Mouse (Mus musculus): ENCODE results near the gene Olfr270. TPM values are rescaled to one million over a fixed set of nuclear protein-coding genes. Genes with fewer than 3 reads are reported as not detected.

Gene Olfr270
- not detected in 2 replicates for polyA plus RNA-seq (2015; fragmentation: Nextera tagmentation; extraction: Ambion mirVana)

DNA sequence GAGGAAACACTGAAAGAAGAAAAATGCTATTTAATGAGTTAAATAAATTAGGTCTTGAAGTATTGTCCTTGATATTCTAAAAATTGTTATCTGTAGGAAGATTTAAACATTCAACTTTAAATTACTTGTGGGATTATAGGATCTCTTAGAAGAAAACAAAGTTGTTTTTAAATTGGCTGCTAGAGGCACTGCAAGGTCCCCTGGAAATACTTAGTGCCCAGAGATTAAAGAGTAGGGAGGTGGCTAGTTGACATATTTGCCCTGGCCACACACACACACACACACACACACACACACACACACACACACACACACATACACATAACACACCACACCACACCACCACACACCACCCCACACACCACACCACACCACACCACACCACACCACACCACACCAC, at the start of gene Olfr270:
TSS of gene Olfr270 (plus strand) at position 301 of the 400 bp plus-strand sequence.
- Histone ChIP-seq H3K9ac (no peak within 1 kb of the TSS), H3K36me3 (no peaks in the 10 kb centered on the region), H3K9me3 (no peaks in the 10 kb centered on the region), H3K27me3 (peaks cover 9% of the 10 kb centered on the region), H3K4me3 (no peak within 1 kb of the TSS), H3K27ac (no peak within 1 kb of the TSS), H3K4me1 (no peaks in the 10 kb centered on the region), H3K4me2 (replicated peaks) (no peak within 1 kb of the TSS)
- no peak for ATAC-seq (ENCODE audit: low FRiP score, low read depth)

DNA sequence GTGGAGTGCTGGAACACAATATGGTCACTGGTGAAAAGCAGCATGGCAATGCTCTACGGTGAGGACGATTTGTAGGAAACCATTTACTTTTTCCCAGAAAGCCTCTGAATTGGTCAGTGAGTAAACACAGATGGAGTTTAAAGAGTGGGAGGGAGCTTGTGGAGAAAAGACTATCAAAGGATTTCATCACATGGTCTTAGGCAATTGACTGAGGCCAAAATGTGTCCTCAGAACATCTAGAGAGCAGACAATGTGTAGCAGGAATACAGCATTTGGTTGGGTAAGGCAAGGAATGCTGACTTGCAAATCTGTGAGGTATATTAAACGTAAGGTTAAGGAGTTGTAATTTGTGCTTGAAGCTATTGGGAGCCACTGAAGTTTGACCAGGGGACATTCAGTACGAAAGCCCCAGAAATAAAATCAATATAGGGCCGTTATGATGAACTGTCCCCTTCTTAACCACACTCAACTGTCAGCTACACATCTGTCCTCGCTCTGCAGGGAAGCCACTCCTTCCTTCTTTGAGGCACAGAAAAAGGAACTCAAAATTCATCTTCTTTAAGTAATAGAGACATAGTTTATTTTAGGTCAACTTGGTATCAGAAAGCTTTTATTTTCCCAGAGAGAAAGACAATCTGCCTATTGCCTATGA, 47.6 kb upstream of the Olfr270 start:
- ATAC-seq (ENCODE audit: low FRiP score, low read depth), result no peak
- Histone ChIP-seq H3K9ac (no peak overlapping the region), H3K4me2 (replicated peaks) (no peak overlapping the region), H3K4me3 (no peak overlapping the region), H3K27ac (no peak overlapping the region), H3K4me1 (no peaks in the 10 kb centered on the region), H3K36me3 (no peaks in the 10 kb centered on the region), H3K27me3 (no peaks in the 10 kb centered on the region), H3K9me3 (no peaks in the 10 kb centered on the region)
- WGBS, result 78% methylated on average over 6 of the region's 6 CpGs

DNA sequence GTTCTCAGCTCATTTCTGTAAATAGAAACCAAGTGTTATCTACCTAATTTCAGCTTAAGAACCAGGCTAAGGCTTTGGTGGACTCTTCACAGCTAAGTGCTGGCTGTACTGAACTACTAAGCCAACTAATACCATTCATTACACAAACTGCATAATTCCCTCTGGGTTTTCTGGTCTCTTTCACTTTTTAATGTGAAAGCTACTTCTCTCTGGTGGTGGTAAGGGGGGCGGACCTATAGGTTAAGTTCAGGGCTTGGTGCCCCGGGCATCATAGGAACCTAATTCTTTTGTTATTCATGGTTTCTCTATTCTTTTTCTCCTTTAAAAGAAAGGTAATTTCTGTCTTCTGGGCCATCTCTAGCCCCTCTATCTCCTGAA, 47.0 kb upstream of the Olfr270 start:
- Histone ChIP-seq H3K4me1 (no peaks in the 10 kb centered on the region), H3K36me3 (no peaks in the 10 kb centered on the region), H3K27ac (no peak overlapping the region), H3K4me2 (replicated peaks) (no peak overlapping the region), H3K9me3 (no peaks in the 10 kb centered on the region), H3K9ac (no peak overlapping the region), H3K4me3 (no peak overlapping the region), H3K27me3 (no peaks in the 10 kb centered on the region)
- WGBS, result 78% methylated on average over 2 of the region's 2 CpGs
- ATAC-seq (ENCODE audit: low FRiP score, low read depth), result no peak

DNA sequence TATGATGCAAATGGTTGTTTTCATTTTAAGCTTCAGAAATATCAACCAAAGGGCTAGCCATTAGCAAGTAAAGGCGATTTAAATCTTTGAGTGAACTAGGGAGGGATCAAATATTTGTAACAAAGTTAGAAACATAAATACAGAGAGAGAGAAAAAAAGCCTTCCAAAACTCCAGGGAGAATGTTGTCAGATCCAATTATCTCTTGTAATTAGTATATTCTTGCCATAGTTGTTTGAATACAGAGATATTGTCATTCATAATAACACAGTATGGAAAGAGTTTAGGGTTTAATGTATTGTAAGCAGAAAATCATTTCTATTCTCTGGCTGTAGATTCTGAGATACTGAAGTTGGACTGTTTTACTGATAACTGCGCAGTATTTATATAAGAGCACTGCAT, 45.3 kb upstream of the Olfr270 start, which contains the start of gene Olfr272:
TSS of gene Olfr272 (minus strand) at position 101 of the 400 bp plus-strand sequence.
- Histone ChIP-seq H3K27ac (no peak within 1 kb of the TSS), H3K4me3 (no peak within 1 kb of the TSS), H3K4me1 (no peaks in the 10 kb centered on the region), H3K27me3 (no peaks in the 10 kb centered on the region), H3K9ac (no peak within 1 kb of the TSS), H3K4me2 (replicated peaks) (no peak within 1 kb of the TSS), H3K9me3 (no peaks in the 10 kb centered on the region), H3K36me3 (no peaks in the 10 kb centered on the region)
- ATAC-seq (ENCODE audit: low FRiP score, low read depth), result no peak
- WGBS, result 87% methylated on average over 2 of the region's 2 CpGs

DNA sequence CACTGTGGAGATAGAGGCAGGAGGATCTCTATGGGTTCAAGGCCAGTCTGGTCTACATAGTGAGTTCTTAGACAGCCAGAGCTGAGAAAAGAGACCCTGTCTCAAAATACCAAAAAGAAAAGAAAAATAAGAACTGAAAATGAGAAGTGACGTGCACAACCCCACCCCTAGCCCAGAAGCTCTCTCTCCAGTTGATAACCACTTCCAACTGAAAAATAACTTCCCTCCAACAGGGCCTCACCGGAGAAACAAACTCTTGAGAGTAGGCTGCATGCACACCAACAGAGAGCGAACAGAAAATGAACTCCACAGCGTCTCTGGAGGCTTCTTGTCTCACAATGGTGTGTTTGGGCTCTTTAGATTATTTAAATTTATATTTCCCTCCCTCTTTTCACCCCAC, 33.9 kb upstream of the Olfr270 start:
- no peak for ATAC-seq (ENCODE audit: low FRiP score, low read depth)
- no peaks in the 10 kb centered on the region for H3K27me3 ChIP-seq
- WGBS, result 90% methylated on average over 4 of the region's 4 CpGs
- H3K9ac ChIP-seq, result no peak overlapping the region
- H3K36me3 ChIP-seq, result no peaks in the 10 kb centered on the region
- no peak overlapping the region for H3K27ac ChIP-seq
- no peaks in the 10 kb centered on the region for H3K4me1 ChIP-seq
- no peak overlapping the region for H3K4me2 ChIP-seq (replicated peaks)
- no peaks in the 10 kb centered on the region for H3K9me3 ChIP-seq
- no peak overlapping the region for H3K4me3 ChIP-seq

DNA sequence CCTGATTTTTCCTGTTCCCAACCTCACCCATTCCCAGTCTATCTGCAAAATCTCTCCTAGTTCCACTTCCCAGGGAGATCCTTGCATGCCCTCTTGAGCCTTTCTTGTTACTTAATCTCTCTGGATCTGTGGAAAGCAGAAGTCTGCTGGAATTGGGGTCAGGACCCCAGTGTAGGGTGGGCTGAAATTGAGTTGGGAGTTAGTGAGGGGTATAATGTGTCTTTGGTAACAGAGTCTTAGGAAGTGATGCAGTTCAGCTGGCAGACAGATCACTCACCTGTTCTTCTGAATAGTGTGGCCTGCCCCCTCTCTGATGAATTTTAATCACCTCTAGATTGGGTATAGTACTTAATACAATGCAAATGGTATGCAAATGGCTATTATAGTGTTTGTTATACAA, 17.7 kb upstream of the Olfr270 start:
- H3K27ac ChIP-seq, result no peak overlapping the region
- no peak for ATAC-seq (ENCODE audit: low FRiP score, low read depth)
- no peak overlapping the region for H3K4me3 ChIP-seq
- no peak overlapping the region for H3K4me2 ChIP-seq (replicated peaks)
- no peaks in the 10 kb centered on the region for H3K27me3 ChIP-seq
- no peaks in the 10 kb centered on the region for H3K36me3 ChIP-seq
- no peak overlapping the region for H3K9ac ChIP-seq
- no peaks in the 10 kb centered on the region for H3K4me1 ChIP-seq
- H3K9me3 ChIP-seq, result no peaks in the 10 kb centered on the region

DNA sequence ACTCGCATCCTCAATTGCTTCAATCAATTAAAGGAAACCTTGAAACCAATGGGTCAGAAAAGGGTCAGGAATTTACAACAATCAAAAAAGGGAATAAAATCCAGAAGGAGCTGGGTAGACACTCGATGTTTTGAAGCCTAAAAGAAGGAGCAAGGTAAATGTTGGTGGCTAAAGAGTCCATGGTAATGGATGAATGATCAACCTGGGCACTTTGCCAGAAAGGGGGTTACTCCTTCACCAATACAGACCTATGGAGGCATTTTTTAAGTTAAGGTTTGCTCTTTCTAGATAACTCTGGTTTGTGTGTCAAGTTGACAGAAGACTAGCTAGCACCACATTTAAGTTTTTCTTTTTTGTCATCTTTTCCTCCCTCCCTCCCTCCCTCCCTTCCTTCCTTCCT, 15.3 kb upstream of the Olfr270 start:
- no peaks in the 10 kb centered on the region for H3K27me3 ChIP-seq
- no peaks in the 10 kb centered on the region for H3K4me1 ChIP-seq
- no peak overlapping the region for H3K4me3 ChIP-seq
- no peaks in the 10 kb centered on the region for H3K36me3 ChIP-seq
- no peak for ATAC-seq (ENCODE audit: low FRiP score, low read depth)
- no peak overlapping the region for H3K9ac ChIP-seq
- no peaks in the 10 kb centered on the region for H3K9me3 ChIP-seq
- no peak overlapping the region for H3K27ac ChIP-seq
- 70% methylated on average over 2 of the region's 2 CpGs for WGBS
- no peak overlapping the region for H3K4me2 ChIP-seq (replicated peaks)

DNA sequence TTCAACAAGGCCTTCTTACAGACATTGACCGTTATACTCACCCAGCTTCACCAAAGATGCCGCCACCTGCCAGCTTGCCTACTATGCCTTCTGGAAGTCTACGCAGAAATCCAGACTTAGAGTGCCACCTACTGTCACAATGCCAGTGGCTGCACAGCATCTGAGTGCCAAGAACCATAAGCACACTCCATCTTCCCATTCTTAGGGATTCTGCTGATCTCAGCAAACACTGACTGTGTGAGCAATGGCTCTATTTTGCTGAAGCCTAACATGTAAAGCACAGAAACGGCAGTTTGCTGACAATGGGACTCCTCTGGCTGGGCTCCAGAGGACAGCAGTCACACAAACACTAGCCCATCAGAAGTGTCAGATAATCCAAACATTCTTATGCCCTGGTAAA, 5.7 kb upstream of the Olfr270 start:
- ATAC-seq (ENCODE audit: low FRiP score, low read depth), result no peak

DNA sequence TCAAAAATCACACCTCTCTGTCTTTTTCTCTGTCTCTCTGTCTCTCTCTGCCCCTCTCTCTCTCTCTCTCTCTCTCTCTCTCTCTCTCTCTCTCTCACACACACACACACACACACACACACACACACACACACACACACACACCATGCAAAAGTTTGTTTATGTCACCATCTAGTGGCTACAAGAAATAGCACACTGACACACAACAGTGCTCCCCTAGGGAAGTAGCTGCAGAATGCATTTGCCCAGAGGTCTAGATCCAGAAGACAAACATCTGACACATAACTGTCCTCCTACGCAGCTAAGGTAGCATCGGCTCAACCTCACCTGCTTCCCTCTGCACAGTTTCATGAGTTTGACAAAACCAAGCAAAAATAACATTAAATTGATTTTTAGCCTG, 20.9 kb downstream of the Olfr270 start:
- 76% methylated on average over 2 of the region's 2 CpGs for WGBS
- no peak overlapping the region for H3K27ac ChIP-seq
- ATAC-seq (ENCODE audit: low FRiP score, low read depth), result no peak

More for the DNA sequence above, 5.7 kb upstream of the Olfr270 start:
- Histone ChIP-seq H3K9ac (no peak overlapping the region), H3K4me1 (no peaks in the 10 kb centered on the region), H3K4me2 (replicated peaks) (no peak overlapping the region), H3K27me3 (0 out of 2 replicates have a peak, but pooled peaks cover 4% of the 10 kb centered on the region), H3K36me3 (no peaks in the 10 kb centered on the region), H3K4me3 (no peak overlapping the region), H3K27ac (no peak overlapping the region), H3K9me3 (no peaks in the 10 kb centered on the region)
- WGBS, result 44% methylated on average over 4 of the region's 4 CpGs

DNA sequence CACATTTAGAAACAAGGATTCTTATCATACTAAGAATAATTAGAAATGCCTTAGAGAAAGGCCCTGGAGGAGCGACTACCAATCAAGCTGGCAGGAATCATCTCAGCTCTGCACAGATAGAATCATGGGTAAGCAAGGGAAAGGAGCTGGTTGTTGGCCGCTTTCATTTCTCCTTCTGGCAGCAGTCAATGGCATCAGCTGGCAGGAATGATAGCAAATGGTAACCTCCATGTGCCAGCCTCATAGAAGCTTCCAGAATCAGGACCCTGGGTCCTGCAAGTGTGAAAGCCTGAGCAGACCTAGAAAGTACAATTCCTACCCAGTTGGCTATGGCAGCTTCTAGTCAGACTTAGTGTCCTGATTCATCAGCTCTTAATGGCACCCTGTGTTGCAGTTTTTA, 21.9 kb downstream of the Olfr270 start:
- no peak overlapping the region for H3K4me2 ChIP-seq (replicated peaks)
- H3K9ac ChIP-seq, result no peak overlapping the region
- peaks cover 27% of the 10 kb centered on the region for H3K27me3 ChIP-seq
- no peak overlapping the region for H3K4me3 ChIP-seq
- H3K4me1 ChIP-seq, result no peaks in the 10 kb centered on the region
- no peak for ATAC-seq (ENCODE audit: low FRiP score, low read depth)
- no peaks in the 10 kb centered on the region for H3K9me3 ChIP-seq
- no peaks in the 10 kb centered on the region for H3K36me3 ChIP-seq
- no peak overlapping the region for H3K27ac ChIP-seq
- 84% methylated on average over 2 of the region's 2 CpGs for WGBS

More for the DNA sequence above, 20.9 kb downstream of the Olfr270 start:
- Histone ChIP-seq H3K9me3 (no peaks in the 10 kb centered on the region), H3K4me3 (no peak overlapping the region), H3K4me2 (replicated peaks) (no peak overlapping the region), H3K4me1 (no peaks in the 10 kb centered on the region), H3K9ac (no peak overlapping the region), H3K36me3 (no peaks in the 10 kb centered on the region), H3K27me3 (peaks cover 34% of the 10 kb centered on the region)

DNA sequence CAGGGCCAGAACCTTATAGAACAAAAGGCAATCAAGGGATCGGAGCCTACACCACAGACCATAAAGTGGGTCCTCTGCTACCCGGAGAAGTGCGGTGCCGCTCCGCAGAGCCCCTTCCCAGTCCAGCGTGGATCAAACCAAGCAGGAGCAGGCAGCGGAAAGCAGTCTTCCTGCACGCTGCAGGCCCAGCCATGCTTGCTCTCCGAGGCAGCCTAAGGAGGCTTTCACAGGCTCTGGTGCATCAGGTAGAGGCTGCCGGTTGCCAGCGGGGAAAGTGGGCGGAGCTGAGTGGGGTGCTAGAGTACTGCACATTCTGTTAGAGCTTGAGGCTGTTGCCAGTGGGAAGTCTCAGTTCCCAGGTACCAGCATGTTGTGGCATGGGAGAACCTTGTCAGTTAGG, 24.9 kb downstream of the Olfr270 start, which contains the start of gene Nipsnap3a:
TSS of gene Nipsnap3a (plus strand) at position 25 of the 400 bp plus-strand sequence.
- Histone ChIP-seq H3K27me3 (peaks cover 4% of the 10 kb centered on the region; the same call in 1 of the 2 replicates), H3K9me3 (no peaks in the 10 kb centered on the region), H3K27ac (no peak within 1 kb of the TSS), H3K4me3 (peak within 1 kb of the TSS; percentile 33), H3K36me3 (no peaks in the 10 kb centered on the region), H3K9ac (peak within 1 kb of the TSS; percentile 48; the same call in 1 of the 2 replicates), H3K4me1 (no peaks in the 10 kb centered on the region), H3K4me2 (replicated peaks) (peak within 1 kb of the TSS; percentile 59)
- 22% methylated on average over 12 of the region's 12 CpGs for WGBS
- peak; percentile 44; the same call in 1 of the 2 replicates for ATAC-seq (ENCODE audit: low FRiP score, low read depth)

DNA sequence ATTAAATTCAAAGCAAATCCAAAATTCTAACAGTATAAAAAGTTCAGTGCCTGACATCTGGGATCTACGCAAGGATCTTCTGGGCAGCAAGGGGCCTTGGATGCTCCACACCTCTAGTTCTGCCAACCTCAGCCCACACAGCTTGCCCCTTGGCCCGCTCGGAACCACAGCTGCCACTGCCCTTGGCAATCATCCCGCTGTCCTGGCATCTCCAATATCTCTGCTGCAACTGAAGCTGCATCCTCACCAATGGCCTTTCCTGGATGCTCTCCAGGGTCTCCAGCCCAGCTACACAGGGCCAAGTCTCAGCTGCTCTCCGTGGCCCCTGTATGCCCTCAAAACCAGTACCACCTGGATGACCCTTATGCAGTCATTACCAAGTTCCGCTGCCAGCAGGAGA, 35.1 kb downstream of the Olfr270 start:
- Histone ChIP-seq H3K4me2 (replicated peaks) (no peak overlapping the region), H3K27ac (no peak overlapping the region), H3K9me3 (no peaks in the 10 kb centered on the region), H3K9ac (no peak overlapping the region), H3K4me1 (no peaks in the 10 kb centered on the region), H3K4me3 (no peak overlapping the region), H3K27me3 (no peaks in the 10 kb centered on the region), H3K36me3 (no peaks in the 10 kb centered on the region)
- 89% methylated on average over 6 of the region's 6 CpGs for WGBS
- ATAC-seq (ENCODE audit: low FRiP score, low read depth), result no peak

DNA sequence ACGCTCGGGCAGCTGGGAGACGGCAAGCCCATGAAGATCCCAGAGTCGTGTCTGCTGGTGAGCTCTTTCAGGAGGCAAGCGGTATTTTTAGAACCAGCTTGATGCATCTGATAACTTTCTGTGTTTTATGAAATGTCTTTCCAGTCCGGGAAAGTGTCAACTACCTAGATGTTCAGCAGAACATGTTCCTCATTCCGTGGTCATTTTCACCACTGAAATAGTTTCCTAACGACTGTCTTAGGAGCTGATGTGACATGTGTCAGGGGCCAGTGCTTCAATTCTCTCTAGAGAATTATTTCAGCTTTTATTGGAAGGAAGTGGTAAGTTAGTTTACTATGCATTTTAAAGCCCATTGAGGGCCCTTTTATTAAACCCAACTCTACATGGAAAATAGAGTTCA, 35.8 kb downstream of the Olfr270 start:
- Histone ChIP-seq H3K27me3 (no peaks in the 10 kb centered on the region), H3K4me2 (replicated peaks) (no peak overlapping the region), H3K4me1 (no peaks in the 10 kb centered on the region), H3K36me3 (no peaks in the 10 kb centered on the region), H3K4me3 (no peak overlapping the region), H3K9me3 (no peaks in the 10 kb centered on the region), H3K27ac (no peak overlapping the region), H3K9ac (no peak overlapping the region)
- WGBS, result 70% methylated on average over 8 of the region's 8 CpGs
- no peak for ATAC-seq (ENCODE audit: low FRiP score, low read depth)

Measured in limb, embryonic 13.5 days (tissue).